Mouse (Mus musculus) heart, embryonic 14.5 days (tissue): ENCODE measurements around the gene Macf1. TPM values are rescaled to one million over a fixed set of nuclear protein-coding genes. Genes with fewer than 3 reads are reported as not detected.
"Not testable (repeated sequence)": the region's sequence is repeated elsewhere in the genome, so short reads cannot be mapped to it uniquely, and the experiment has no call there.

Experiments
- ATAC-seq: fragments of 200-750 bp; cut with Nextera tagmentation; 2 replicates; pipeline ENCODE4 v1.8.0; 2017; ENCODE audit warnings: low read depth, moderate TSS enrichment; ENCODE audit not compliant: insufficient number of reproducible peaks, insufficient read depth, low FRiP score
- H3K27ac ChIP-seq, 2 experiments: fragments of 200-500 bp in 1 of 2; fragments of 300-500 bp in 1 of 2; sonication (generic) in 1 of 2; replicated peaks in 1 of 2; 2 replicates each; pipeline ENCODE4 v1.5.1; 2012 to 2014; ENCODE audit warnings: low read depth in 2 of 2, low read length in 2 of 2, control low read depth in 1 of 2, mild to moderate bottlenecking in 1 of 2, mixed read lengths in 1 of 2; ENCODE audit not compliant: control insufficient read depth in 1 of 2, insufficient read depth in 1 of 2
- H3K27me3 ChIP-seq: fragments of 300-500 bp; sonication (generic); 2 replicates; pipeline ENCODE4 v1.6.1; 2014; ENCODE audit warnings: mild to moderate bottlenecking, low read length, control low read depth; ENCODE audit not compliant: control insufficient read depth, insufficient read depth
- H3K36me3 ChIP-seq: fragments of 300-500 bp; sonication (generic); 2 replicates; pipeline ENCODE4 v1.6.1; 2014; ENCODE audit warnings: mild to moderate bottlenecking, control low read depth, low read length, mixed read lengths; ENCODE audit not compliant: control insufficient read depth, insufficient read depth
- H3K4me1 ChIP-seq, 2 experiments: fragments of 200-500 bp in 1 of 2; fragments of 300-500 bp in 1 of 2; sonication (generic) in 1 of 2; 2 replicates each; pipeline ENCODE4 v1.6.1; 2012 to 2014; ENCODE audit warnings: low read length in 2 of 2, control low read depth in 1 of 2, mixed read lengths in 1 of 2; ENCODE audit not compliant: control insufficient read depth in 2 of 2, insufficient read depth in 2 of 2
- H3K4me2 ChIP-seq: fragments of 300-500 bp; sonication (generic); 2 replicates; pipeline ENCODE4 v1.6.1; 2014; ENCODE audit warnings: mild to moderate bottlenecking, low read length
- H3K4me3 ChIP-seq, 2 experiments: fragments of 200-500 bp in 1 of 2; fragments of 300-500 bp in 1 of 2; sonication (generic) in 1 of 2; 2 replicates each; pipeline ENCODE4 v1.5.1; 2012 to 2014; ENCODE audit warnings: low read length in 2 of 2, mild to moderate bottlenecking in 2 of 2, control low read depth in 1 of 2, low read depth in 1 of 2, moderate library complexity in 1 of 2; ENCODE audit not compliant: control insufficient read depth in 1 of 2, insufficient read depth in 1 of 2
- H3K9ac ChIP-seq: fragments of 300-500 bp; sonication (generic); 2 replicates; pipeline ENCODE4 v1.6.1; 2014; ENCODE audit warnings: mild to moderate bottlenecking, low read length
- H3K9me3 ChIP-seq: fragments of 300-500 bp; sonication (generic); 2 replicates; pipeline ENCODE4 v1.6.1; 2016; ENCODE audit warnings: low read length, control low read depth; ENCODE audit not compliant: control insufficient read depth
- WGBS: fragments of 180-500 bp; shearing (Covaris S2); extraction: QIAGEN DNeasy Blood & Tissue Kit; methylation state at CpG from one replicate; pipeline ENCODE4 v1.1.7; 2014; 5-methylcytosine and 5-hydroxymethylcytosine counted together
- polyA plus RNA-seq: library from polyadenylated mRNA; unstranded; fragments of >200 nt; fragmentation: Nextera tagmentation; extraction: Ambion mirVana; gene quantifications from 2 replicates; pipeline ENCODE4 v1.2.1, GENCODE M21; 2014

Macf1 gene
- polyA plus RNA-seq, 1 experiment from 2014 or later, result 107 TPM

- no peak for ATAC-seq
- Histone ChIP-seq H3K9ac (peak overlapping the region; percentile 56; the same call in 1 of the 2 replicates), H3K36me3 (peaks cover 4% of the 10 kb centered on the region), H3K4me3 (peak overlapping the region; percentile 48 to 56), H3K4me2 (peak overlapping the region; percentile 93), H3K4me1 (peaks cover 2 to 4% of the 10 kb centered on the region in 2 experiments; a peak in 1 of 4 replicates), H3K9me3 (no peaks in the 10 kb centered on the region), H3K27me3 (peaks cover 36% of the 10 kb centered on the region), H3K27ac (no peak overlapping the region)
- WGBS, result under 1% methylated on average over 6 of the region's 6 CpGs
Measured at GRCm38 (mm10) chr4:123343471-123343789, 340.7 kb downstream of the Macf1 start.

- Histone ChIP-seq H3K9ac (peak within 1 kb of the TSS; percentile 56), H3K27me3 (peaks cover 36% of the 10 kb centered on the region), H3K4me2 (peak within 1 kb of the TSS; percentile 93), H3K4me3 (peak within 1 kb of the TSS; percentile 48 to 56), H3K4me1 (peaks cover 2 to 4% of the 10 kb centered on the region in 2 experiments; a peak in 1 of 4 replicates), H3K36me3 (no peaks in the 10 kb centered on the region), H3K9me3 (no peaks in the 10 kb centered on the region), H3K27ac (no peak within 1 kb of the TSS)
- peak; percentile 75 for ATAC-seq
- under 1% methylated on average over 65 of the region's 65 CpGs for WGBS
Measured at GRCm38 (mm10) chr4:123342642-123343470, 341.3 kb downstream of the Macf1 start, which contains the start of gene Bmp8a. Bmp8a (minus strand) TSS chr4:123343252.

GRCm38 (mm10) chr4:123342091-123342641 lies 342.0 kb downstream of the Macf1 start:
- Histone ChIP-seq H3K9ac (peak overlapping the region; percentile 56), H3K27me3 (peaks cover 36% of the 10 kb centered on the region), H3K4me3 (peak overlapping the region; percentile 48 to 56), H3K4me2 (peak overlapping the region; percentile 93), H3K27ac (no peak overlapping the region), H3K9me3 (no peaks in the 10 kb centered on the region), H3K36me3 (no peaks in the 10 kb centered on the region), H3K4me1 (peaks cover 2 to 4% of the 10 kb centered on the region in 2 experiments; a peak in 1 of 4 replicates)
- 0 out of 2 replicates have a peak, but pooled peaks have one; percentile 8 for ATAC-seq
- 2% methylated on average over 43 of the region's 43 CpGs for WGBS

- Histone ChIP-seq H3K27ac (no peak overlapping the region), H3K36me3 (no peaks in the 10 kb centered on the region), H3K4me1 (peaks cover 2 to 4% of the 10 kb centered on the region in 2 experiments; a peak in 1 of 4 replicates), H3K4me3 (no peak overlapping the region), H3K4me2 (no peak overlapping the region), H3K9me3 (no peaks in the 10 kb centered on the region), H3K27me3 (peaks cover 36% of the 10 kb centered on the region), H3K9ac (no peak overlapping the region)
- 63% methylated on average over 5 of the region's 5 CpGs for WGBS
- ATAC-seq, result no peak
Measured at GRCm38 (mm10) chr4:123340232-123340631, 343.9 kb downstream of the Macf1 start.

GRCm38 (mm10) chr4:123337693-123338092 lies 346.5 kb downstream of the Macf1 start:
- no peak for ATAC-seq
- 63% methylated on average over 4 of the region's 4 CpGs for WGBS
- Histone ChIP-seq H3K36me3 (no peaks in the 10 kb centered on the region), H3K27me3 (peaks cover 27% of the 10 kb centered on the region), H3K4me2 (no peak overlapping the region), H3K9ac (no peak overlapping the region), H3K9me3 (peaks cover 4% of the 10 kb centered on the region; the same call in 1 of the 2 replicates), H3K4me3 (no peak overlapping the region), H3K4me1 (peaks cover 0 to 4% of the 10 kb centered on the region in 2 experiments; a peak in 1 of 4 replicates), H3K27ac (no peak overlapping the region)

GRCm38 (mm10) chr4:123335796-123336585 lies 348.2 kb downstream of the Macf1 start:
- WGBS, result 62% methylated on average over 14 of the region's 14 CpGs
- peaks cover 10% of the 10 kb centered on the region for H3K27me3 ChIP-seq
- no peaks in the 10 kb centered on the region for H3K36me3 ChIP-seq
- H3K4me2 ChIP-seq, result no peak overlapping the region
- H3K9ac ChIP-seq, result no peak overlapping the region
- no peak overlapping the region for H3K4me3 ChIP-seq
- ATAC-seq, result no peak
- no peaks in the 10 kb centered on the region; a peak in 1 of 4 replicates for H3K4me1 ChIP-seq
- peaks cover 4% of the 10 kb centered on the region; the same call in 1 of the 2 replicates for H3K9me3 ChIP-seq
- no peak overlapping the region for H3K27ac ChIP-seq

GRCm38 (mm10) chr4:123335244-123335643 lies 348.9 kb downstream of the Macf1 start:
- H3K27ac ChIP-seq, H3K4me3 ChIP-seq, H3K4me1 ChIP-seq, H3K9me3 ChIP-seq, H3K4me2 ChIP-seq, H3K27me3 ChIP-seq, H3K9ac ChIP-seq, H3K36me3 ChIP-seq, ATAC-seq: not testable (repeated sequence)
- 73% methylated on average over 9 of the region's 10 CpGs for WGBS
